Mouse (Mus musculus) heart, postnatal 4 days (tissue): ENCODE measurements around the gene B3glct. TPM values are rescaled to one million over a fixed set of nuclear protein-coding genes. Genes with fewer than 3 reads are reported as not detected.

Experiments
- DNase-seq: peaks from one replicate; pipeline ENCODE4 v3.0.0; 2021
- total RNA-seq, 2 experiments: library from RNA; stranded (reverse); gene quantifications; 2 replicates each; pipeline ENCODE4 v1.2.3; 2021

B3glct gene
- 10 to 100 TPM; 13.0 to 14.0 TPM for total RNA-seq

DNA sequence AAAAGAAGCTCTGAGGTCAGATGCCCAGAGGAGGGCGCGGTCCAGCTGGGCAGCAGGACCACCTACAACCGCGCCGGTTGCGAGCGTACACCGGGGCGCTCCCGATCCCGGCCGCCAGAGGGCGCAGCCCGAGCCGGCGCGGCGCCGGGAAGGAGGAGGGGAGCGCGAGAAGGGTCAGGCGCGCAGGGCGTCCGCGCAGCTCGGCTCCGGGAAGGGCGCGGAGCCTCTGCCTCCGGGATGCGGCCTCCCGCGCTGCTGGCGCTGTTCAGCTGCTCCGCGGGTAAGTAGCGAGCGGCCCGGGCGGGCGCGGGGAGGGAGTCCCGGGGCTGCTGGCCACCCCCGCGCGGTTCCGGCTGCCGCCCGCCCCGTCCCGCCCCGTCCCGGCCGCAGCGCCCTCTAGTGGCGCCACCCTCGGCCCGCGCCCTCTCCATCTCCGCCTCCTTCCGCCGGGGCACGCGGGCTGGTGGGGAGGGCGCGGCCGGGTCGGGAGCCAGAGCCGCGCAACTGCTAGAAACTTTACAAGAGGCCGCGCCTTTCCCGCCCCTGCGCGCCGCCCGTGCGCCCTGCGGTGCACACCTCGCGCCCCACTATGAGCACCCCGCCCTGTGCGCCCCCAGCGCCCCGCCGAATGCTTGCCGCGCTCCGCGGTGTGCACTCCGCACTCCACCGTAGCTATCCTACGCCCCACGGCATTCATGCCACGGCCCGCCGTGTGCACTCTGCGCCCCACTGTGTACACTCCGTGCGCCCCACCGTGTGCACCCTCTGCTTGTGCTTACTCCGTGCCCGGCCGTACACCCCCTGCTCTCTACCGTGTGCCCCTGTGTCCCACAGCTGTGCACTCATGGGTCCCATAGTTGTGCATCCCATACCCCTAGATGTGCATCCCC, at the start of gene B3glct:
B3glct (plus strand) TSS at position 131 of the 890 bp plus-strand sequence.
- peak; percentile 90 for DNase-seq

DNA sequence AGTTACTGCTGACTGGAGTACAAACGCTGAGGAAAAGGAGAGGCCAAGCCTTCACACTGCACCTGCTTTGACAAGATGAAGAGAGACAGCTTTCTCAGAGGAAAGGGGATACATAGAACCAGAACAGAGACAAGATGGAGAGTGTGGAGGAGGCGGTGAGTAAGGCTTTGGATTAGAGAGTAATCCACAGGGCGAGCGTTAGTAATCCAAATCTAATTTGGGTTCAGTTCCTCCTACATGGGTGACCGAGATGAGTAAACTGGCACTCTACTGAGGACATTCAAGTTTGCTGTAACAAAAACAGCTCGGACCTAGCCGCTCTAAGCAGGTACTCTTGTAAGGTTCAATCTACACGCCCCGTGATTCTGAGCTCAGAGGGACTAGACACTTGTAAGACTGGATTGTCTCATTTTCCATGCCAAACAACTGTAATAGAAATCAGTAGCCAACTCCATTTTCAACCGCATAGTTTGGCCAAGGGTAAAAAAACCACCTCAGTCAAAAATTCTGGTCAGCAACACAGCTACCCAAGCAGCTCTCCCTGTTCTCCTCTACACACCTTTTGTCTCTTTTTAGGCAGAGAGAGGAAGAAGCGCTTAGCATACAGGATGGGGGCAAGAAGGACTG, 43.5 kb upstream of the B3glct start:
- DNase-seq: no peak

DNA sequence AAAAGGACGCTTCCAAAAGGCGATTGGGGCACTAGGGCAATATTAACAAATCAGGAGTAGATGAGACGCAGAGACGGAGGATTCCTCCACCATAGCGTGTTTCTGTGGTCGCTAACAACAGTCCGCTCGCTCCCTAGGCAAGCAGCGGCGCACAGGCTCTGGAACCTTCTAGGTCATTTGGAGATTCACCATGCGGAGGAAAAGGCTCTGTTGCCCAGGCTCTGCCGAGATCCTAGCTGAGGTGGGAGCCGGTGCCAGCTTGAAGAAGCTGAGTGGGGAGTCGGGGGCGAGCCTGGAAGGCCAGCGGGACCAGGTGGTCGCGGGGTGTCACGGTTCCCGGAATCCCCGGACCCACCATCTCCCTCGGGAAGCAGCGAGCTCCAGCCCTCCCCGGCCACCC, 42.5 kb upstream of the B3glct start:
- no peak for DNase-seq

DNA sequence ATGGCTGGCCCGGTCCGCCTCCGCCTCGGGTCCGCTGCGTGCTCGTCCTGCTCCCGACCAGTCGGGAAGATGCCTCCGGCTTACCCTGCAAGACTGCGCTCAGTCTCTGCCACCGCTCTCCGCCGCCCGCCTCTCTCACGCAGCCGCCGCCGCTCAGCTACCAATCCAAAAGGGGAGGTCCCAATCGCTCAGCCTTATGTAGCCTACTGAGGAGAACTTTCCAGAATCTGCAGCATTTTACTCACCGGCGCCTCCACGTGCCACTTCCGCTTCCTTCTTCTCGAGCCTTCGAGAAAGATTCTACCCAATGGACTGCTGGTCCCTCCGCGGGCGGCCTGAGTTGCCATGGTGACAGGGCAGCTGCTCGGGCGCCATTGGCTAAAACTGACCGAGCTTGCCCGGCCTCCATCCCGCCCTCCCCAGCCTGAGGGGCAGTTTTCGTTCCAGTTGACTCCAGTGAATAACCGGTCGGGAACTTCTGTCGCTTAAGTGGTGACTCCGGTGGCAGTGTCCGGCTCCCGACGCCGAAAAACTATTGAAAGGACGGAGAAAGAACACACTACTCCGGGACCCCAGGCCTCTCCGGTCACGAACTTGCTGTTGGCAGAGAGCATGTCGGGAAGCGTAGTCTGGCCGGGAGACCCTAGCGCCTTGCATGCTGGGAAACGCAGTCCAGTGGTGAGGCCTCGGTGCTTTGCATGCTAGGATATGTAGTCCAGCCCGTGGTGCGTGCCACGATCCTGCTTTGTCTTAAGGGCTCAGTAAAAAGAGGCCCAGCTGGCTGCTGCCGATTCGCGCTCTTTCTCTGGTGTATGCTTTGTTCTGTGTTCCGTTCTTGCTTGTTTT, 41.7 kb upstream of the B3glct start, which contains the start of gene Hsph1:
Hsph1 (minus strand) TSS at position 302 of the 846 bp plus-strand sequence.
- DNase-seq: peak; percentile 96

DNA sequence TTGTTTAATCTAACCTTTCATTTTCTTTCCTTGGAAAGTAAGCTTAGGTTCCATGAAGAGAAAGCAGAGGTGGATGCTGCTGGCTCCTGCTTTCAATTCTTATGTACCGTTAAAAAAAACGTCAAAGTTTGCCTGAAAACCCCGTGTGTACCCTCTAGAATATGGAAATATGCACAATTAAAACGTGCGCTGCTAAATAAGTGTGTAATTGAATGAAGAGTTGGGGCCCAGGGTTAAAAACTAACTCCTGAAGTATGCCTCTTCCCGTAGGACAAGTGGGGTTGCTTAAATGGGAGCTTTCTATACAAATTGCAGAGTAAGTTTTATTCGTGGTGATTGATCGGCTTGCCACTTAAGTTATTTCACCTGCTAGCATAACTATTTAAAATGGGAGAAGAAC, 40.7 kb upstream of the B3glct start:
- DNase-seq: no peak

DNA sequence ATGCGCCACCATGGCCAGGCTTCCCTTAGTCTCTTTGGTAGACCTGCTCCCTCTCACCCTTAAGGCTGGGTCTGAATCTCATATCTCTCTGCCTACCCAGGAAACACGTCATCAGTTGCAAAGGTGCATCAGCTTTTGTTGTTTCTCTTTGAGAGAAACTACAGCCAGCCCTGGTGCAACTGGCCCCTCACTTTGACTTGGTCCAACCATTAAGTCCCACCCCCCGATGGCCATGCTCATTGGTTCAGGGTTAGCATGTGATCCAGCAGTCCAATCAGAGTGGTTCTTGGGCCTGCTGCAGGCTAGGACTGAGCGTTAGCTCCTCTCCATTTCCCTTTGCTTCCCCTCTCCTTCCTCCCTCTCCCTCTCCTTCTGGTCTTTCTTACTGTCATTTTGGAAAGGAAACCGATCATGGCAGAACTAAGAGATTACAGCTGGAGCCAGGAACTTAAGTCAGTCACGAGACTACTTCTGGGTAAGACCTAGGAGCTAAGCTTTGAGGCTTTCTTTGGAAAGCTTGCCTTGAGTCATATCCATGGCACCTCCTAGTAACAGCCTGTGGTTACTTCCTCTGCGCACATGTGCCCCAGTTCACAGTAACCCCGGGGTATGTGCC, 36.6 kb upstream of the B3glct start:
- no peak for DNase-seq

DNA sequence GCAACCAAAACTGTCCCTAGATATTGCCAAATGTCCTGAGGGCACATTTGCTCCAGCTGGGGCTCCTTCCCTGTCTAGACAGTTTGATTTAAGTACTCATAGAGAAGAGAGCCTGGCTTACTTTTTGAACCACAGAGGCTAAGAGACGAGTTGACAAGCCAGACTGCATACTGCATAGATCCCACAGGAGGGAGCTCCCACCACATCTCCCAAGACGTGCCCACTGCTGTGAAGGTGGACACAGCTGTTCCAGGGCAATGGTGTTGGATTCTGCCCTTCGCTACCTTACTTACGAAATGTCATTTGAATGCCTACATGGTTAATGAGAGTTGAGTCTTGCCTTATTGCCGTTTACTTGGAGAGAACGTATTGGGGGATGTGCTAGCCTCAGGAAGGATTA, 35.7 kb upstream of the B3glct start:
- no peak for DNase-seq

DNA sequence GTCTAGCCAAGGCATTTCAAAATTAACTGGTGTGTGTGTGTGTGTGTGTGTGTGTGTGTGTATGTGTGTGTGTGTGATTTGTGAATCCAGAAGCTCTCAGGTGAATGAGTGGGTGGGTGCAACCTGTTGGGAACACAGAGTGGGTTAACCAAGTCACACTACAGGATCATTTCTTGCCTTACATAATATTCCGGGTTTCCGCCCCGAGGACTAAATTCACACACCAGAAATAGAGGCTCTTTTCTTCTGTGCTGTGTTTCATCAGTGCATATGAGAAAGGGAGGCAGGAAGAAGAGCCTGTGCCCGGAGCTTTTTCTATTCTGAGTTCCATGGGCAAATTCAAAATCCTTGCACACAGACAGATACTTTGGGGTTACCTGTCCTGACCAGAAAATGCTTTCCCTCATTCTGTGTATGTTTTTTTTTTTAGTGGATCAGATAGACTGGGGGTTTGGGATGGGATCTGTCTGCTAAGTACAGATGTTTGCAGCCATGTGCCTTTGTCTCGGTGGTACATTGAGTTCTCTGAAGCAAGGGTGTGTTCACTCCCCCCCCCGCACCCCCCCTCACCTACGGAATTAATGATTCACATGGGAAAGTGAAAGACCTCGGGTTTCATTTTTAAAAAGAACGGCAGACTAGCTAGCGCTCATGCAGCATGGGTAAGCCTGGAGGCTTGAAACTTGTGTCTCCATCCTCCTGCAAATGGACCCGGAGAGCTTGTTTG, 35.1 kb upstream of the B3glct start:
- DNase-seq: no peak

DNA sequence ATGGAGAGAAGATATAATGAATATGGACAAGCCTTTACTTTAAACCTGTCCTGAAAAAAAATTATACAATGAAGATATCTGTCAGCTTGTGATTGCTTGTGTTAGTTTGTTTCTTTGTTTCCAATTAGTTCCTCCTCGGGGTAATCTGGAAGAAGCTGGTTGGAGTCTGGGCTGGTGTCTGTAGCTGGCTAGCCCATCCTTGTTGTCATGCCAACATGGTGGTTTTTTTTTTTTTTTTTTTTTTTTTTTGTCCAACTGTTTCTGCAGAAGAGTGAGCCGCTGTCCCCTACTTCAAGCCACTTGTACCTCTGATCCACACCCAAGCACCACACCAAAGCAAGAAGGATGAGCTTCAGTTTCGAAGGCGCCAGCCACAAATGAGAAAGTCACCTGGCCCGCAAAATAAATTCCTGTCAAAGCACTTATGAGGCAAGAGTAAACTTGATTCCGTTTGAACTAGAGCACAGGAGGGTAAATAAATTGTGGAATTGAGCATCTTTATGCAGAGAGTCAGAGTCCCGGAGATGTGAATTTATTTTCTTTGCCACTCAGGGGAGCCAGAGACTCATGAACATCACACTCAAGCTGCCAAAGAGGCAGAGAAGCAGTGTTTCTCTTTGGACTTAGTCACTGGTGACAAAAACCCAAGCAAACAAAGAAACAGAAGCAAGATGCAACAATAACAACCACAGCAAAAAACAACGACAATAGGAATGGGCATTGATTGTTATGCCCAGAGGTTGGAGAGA, 30.5 kb upstream of the B3glct start:
- no peak for DNase-seq

DNA sequence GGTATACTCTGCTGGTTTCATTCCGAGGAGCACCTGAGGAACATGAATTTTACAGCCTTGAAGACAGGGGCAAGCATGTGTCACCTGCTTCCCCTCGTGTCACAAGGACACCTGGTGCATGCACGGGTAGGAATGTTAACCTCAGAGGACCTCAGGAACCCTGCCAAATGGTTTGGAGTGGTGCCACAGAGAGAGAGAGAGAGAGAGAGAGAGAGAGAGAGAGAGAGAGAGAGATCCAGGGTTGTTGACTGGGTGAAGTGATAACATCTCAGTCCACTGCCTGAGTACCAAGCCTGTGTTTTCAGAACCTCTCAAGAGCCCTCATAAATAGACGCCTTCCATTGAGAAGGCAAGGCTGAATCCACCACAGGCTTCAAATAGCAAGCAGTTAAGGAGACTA, 29.8 kb upstream of the B3glct start:
- peak; percentile 59 for DNase-seq

DNA sequence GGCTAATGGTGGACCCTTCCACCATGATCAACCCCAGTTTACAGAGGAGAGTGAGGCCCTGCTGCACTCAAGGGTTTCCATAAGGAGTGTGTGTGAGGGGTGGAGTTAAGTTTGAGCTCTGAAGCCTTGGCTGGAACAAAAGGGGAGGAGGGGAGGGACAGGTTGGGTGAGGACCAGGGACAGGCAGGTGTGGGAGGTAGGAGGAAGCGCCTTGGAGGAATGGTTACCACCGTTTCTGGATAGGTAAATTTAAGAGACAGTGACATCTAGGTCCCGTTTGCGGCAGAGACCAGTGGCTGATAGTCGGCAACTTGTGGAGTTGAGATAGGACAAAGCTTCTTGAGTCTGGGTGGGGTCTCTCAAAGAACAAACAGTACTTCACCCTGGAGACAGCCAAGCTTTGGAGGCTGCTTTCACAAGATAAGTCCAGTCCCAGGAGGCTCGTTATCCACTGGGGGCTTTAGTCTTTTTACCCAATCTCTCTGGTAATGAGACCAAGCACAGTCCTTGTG, 29.1 kb upstream of the B3glct start:
- no peak for DNase-seq

DNA sequence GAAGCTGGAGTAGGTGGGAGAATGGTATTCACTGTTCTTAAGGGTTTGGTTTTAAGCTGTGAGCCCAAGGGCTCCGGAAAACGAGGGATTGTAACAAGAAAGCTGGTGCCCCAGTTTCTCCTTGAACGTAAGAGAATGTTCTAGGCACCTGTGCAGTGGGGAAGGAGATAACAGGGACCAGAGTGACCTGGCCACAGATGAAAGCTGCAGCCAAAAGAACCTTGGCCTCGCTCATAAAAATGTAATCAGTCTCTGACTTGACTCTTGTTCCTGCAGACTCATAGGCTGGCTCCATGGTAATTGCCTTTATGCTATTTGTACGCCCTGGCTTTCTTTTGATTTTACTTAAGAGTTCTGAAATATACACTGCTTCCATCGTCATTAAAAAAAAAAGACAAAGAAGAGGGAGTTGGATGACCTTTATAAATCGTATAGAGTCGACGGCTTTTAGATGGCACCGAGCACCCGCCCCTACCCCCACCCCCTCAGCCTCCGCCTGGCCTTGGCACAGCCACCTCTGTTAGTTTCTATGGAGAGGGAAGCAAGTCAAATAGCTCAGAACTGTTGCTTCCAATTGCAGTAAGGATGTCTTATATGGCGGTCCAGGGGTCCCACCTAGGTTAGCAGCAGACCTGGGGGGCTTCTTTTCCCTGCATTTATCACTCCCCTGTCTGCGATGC, 28.4 kb upstream of the B3glct start:
- DNase-seq: no peak

DNA sequence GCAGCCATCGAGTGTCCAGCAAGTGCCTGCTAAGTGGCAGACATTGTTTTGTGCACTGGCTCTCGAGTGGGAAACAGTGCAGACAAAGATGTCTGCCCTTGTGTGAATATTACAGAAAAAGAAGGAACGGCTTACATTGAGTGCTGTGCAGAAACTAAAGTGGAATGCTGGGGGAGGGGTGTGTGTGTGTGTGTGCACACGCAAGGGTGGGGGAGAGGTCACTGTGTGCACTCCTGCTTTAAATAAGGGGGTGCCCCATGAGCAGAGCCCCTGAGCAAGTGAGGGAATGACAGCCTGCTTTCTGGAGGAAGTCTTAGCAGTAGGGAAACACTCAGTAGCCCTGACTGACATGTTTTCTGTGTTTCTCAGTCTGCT, 27.9 kb upstream of the B3glct start:
- DNase-seq: no peak

DNA sequence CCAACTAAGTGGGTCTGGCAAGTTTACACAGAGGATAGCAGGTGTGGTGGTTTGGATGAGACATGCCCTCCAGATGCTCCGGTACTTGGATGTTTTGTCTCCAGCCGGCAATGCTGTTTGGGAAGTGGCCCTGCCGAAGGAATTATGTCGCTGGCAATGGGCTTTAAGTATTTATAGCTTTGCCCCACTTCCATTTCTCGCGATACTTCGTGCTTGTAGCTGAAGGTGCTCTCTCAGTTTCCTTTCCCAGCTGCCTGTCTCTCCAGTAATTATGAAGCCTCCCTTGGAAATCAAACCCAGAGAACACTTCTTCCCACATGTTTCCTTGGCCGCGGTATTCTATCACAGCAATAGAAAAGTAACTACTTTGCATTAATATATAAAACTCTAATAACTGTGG, 22.4 kb upstream of the B3glct start:
- no peak for DNase-seq

DNA sequence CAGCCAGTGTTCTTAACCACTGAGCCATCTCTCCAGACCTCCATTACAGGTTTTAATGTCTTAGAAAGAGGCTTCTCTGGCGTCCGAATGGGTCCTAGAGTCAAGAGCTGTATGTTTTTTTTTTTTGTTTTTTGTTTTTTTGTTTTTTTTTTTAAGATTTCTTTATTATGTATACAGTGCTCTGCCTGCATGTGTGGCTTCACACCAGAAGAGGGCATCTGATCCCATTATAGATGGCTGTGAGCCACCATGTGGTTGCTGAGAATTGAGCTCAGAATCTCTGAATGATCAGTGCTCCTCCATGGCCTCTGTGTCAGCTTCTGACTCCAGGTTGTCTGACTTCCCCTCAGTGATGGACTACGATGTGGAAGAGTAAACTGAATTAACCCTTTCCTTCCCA, 20.0 kb upstream of the B3glct start:
- no peak for DNase-seq

DNA sequence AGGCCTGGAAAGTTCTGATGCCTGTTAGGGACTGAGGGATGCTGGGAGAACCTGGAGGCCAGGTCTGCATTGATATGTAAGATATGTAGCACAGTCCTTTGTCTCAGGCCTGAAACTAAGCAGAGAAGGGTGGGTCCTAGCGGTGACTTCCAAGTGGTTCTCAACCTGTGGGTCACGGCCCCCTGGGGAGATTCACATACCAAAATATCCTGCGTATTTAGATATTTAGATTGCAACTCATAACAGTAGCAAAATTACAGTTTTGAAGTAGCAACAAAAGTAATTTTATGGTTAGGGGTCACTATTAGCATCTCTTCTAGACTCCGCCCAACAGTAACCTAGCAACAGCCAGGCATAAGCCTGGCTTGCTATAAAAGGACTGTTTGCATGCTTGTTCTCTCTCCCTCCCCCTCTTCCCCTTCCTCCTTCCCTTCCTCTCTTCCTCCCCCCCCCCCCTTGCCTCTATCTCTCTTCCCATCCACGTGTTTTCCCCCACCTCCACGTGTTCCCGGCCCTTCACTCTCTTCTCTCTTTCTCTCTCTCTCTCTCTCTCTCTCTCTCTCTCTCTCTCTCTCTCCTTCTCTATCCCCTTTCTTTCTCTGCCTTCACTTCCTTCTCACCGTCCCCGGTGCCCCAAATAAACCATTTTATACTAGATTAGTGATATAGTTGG, 19.2 kb upstream of the B3glct start:
- no peak for DNase-seq

DNA sequence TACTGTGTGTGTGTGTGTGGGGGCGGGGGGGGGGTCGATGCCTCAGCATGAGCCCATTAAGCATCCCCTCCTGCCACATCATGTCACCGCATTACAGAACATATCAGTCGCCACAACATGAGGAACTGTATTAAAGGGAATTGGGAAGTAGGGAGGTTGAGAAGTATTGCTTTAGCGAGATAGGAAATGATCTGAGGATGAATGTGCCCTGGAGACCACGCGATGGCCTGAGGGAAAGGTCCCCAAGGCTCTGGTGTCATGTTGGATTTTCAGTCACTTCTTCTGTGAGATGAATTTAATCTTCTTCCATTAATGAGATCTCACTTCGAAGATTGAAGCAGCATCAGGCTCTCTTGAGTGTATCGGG, 18.6 kb upstream of the B3glct start:
- no peak for DNase-seq

DNA sequence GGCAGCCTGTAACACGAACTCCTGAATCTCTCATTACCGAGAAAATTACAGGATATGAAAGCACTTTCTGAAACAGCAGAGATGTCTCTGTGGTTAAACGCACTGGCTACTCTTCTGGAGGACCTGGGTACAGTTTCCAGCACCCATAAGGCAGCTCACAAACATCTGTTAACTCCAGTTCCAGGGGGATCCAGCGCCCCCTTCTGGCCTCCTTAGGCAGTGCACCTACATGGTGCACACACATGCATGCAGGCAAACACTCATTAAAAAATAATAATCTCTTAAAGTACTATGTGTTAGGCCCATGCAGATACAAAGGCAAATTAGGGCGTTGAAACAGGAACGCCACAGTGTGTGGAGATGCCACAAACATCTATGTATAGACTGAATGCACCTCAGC, 16.6 kb upstream of the B3glct start:
- no peak for DNase-seq

DNA sequence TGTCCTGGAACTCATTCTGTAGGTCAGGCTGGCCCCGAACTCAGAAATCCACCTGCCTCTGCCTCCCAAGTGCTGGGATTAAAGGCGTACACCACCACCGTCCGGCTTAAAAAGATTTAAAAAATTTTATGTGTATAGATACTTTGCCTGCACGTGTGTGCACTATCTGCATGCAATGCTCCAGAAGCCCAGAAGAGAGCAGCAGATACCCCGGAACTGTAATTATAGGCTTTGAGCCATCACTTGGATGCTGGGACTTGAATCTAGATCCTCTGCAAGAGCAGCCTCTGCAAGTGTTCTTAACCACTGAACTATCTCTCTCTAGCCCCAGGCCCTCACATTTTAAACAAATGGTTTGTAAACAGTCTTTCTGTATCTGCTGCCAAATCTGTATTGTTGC, 15.1 kb upstream of the B3glct start:
- no peak for DNase-seq

DNA sequence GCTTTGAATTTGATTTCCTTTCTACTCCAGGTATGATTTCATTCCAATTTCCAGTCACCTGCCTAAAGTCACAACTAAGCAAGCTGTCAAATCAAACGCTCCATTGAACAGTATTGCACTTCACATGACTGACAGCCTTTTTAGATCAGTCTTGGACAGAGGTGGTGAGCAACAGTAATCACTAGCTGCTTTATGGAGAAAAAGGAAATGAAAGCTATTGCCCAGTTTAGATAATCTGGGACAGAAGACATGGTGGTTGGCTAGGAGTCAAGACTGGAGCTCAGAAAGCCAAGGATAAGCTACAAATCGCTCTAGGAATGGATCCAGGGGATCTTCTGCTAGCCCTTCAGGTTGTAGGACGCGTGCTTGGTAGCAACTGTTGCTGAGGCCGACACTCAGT, 14.6 kb upstream of the B3glct start:
- no peak for DNase-seq
